Mouse (Mus musculus) activated CD4-positive, CD25-positive, alpha-beta regulatory T cell (primary cell): ENCODE data around the gene Elmo1. TPM values are rescaled to one million over a fixed set of nuclear protein-coding genes. Genes with fewer than 3 reads are reported as not detected.

Source experiments
- polyA plus RNA-seq, 2 experiments: library from polyadenylated mRNA; unstranded; fragments of 100-300 nt; shearing (Covaris generic); gene quantifications; one replicate each; pipeline ENCODE4 v1.2.1; 2017

Gene Elmo1
- polyA plus RNA-seq: 100 to 1,000 TPM; 165 to 169 TPM

GRCm38 (mm10) chr13:20090133-20090710, at the start of gene Elmo1:
TSS of gene Elmo1 (plus strand) at chr13:20090596.

